Mouse (Mus musculus) neural tube, embryonic 11.5 days (tissue): ENCODE data around the gene Ankrd6. TPM values are rescaled to one million over a fixed set of nuclear protein-coding genes. Genes with fewer than 3 reads are reported as not detected.

ENCODE experiments used
- ATAC-seq: fragments of 200-750 bp; cut with Nextera tagmentation; 2 replicates; pipeline ENCODE4 v1.8.0; 2017; ENCODE audit warnings: moderate number of reproducible peaks, mild to moderate bottlenecking, moderate TSS enrichment, moderate library complexity; ENCODE audit not compliant: insufficient read depth, low FRiP score, low TSS enrichment
- DNase-seq: peaks from one replicate; pipeline ENCODE4 v3.0.0-alpha.2; 2015; ENCODE audit warnings: low spot score
- H3K27ac ChIP-seq: fragments of 300-500 bp; sonication (generic); 2 replicates; pipeline ENCODE4 v1.5.1; 2014; ENCODE audit warnings: low read depth, mild to moderate bottlenecking, low read length
- H3K27me3 ChIP-seq: fragments of 300-500 bp; sonication (generic); 2 replicates; pipeline ENCODE4 v1.6.1; 2014; ENCODE audit warnings: mild to moderate bottlenecking, low read length, mixed read lengths; ENCODE audit not compliant: control insufficient read depth, insufficient read depth
- H3K36me3 ChIP-seq: fragments of 300-500 bp; sonication (generic); 2 replicates; pipeline ENCODE4 v1.6.1; 2014; ENCODE audit warnings: mild to moderate bottlenecking, low read length, moderate library complexity, mixed read lengths; ENCODE audit not compliant: control insufficient read depth, insufficient read depth
- H3K4me1 ChIP-seq: fragments of 300-500 bp; sonication (generic); 2 replicates; pipeline ENCODE4 v1.6.1; 2014; ENCODE audit warnings: low read length, mixed read lengths; ENCODE audit not compliant: control insufficient read depth, insufficient read depth
- H3K4me2 ChIP-seq: fragments of 300-500 bp; sonication (generic); 2 replicates; pipeline ENCODE4 v1.6.1; 2014; ENCODE audit warnings: low read depth, mild to moderate bottlenecking, moderate library complexity
- H3K4me3 ChIP-seq: fragments of 300-500 bp; sonication (generic); 2 replicates; pipeline ENCODE4 v1.5.1; 2014; ENCODE audit warnings: low read depth, low read length
- H3K9ac ChIP-seq: fragments of 300-500 bp; sonication (generic); 2 replicates; pipeline ENCODE4 v1.6.1; 2014; ENCODE audit warnings: mild to moderate bottlenecking, low read length
- H3K9me3 ChIP-seq: fragments of 300-500 bp; sonication (generic); 2 replicates; pipeline ENCODE4 v1.6.1; 2016; ENCODE audit warnings: low read length; ENCODE audit not compliant: control insufficient read depth
- WGBS: fragments of 180-500 bp; shearing (Covaris S2); extraction: QIAGEN DNeasy Blood & Tissue Kit; methylation state at CpG from one replicate; pipeline ENCODE4 v1.1.7; 2014; 5-methylcytosine and 5-hydroxymethylcytosine counted together
- polyA plus RNA-seq: library from polyadenylated mRNA; unstranded; fragments of >200 nt; fragmentation: Nextera tagmentation; extraction: Ambion mirVana; gene quantifications from 2 replicates; pipeline ENCODE4 v1.2.1, GENCODE M21; 2014

The Ankrd6 gene
- polyA plus RNA-seq, 1 experiment from 2014 or later = 31.3 TPM

DNA sequence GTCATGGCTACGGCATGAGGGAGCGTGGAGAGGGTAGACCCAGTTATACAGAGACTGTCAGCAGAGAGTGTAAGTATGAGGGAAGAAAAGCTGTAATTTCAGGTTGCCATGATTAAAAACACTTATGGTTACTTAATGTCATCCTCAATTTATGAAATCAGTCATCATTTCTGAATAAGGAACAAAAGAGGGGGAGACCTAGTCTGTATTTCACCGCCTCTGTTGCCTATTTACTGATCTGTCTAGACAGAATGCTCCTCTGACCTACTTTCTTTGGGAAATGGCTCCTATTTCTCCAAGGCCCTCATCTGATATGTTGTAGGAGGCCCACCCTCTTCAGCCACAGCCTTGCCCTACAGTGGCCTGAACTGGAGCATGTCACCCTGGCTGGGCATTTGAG lies 130.0 kb downstream of the Ankrd6 start:
- H3K27me3 ChIP-seq = no peaks in the 10 kb centered on the region
- 99% methylated on average over 3 of the region's 3 CpGs for WGBS
- DNase-seq = no peak
- H3K4me2 ChIP-seq = no peak overlapping the region
- no peak overlapping the region for H3K27ac ChIP-seq
- no peak overlapping the region for H3K4me3 ChIP-seq
- ATAC-seq = no peak
- no peak overlapping the region for H3K9ac ChIP-seq
- no peaks in the 10 kb centered on the region for H3K36me3 ChIP-seq
- H3K9me3 ChIP-seq = no peaks in the 10 kb centered on the region
- no peaks in the 10 kb centered on the region for H3K4me1 ChIP-seq

DNA sequence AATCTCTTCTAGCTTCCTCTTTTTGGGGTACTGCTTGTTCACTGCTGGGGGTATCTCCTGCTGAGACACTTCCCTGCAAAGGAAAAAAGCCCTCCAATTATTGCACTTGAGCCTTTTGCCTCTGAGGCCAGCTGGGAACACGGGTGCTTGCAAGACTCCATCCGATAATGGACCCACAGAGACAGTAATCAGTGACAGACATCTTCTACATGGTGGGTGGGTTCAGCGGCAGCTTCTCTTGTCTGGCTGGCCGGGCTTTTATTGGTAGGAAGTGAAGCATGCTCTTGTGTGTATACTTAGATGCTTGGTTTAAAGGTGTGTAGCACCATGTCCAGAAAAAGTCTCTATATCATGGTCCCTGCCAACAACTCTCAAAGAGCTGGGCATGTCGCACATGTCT lies 133.2 kb downstream of the Ankrd6 start:
- H3K27me3 ChIP-seq = no peaks in the 10 kb centered on the region
- ATAC-seq = no peak
- 73% methylated on average over 5 of the region's 5 CpGs for WGBS
- H3K4me3 ChIP-seq = no peak overlapping the region
- no peak overlapping the region for H3K27ac ChIP-seq
- no peak overlapping the region for H3K9ac ChIP-seq
- DNase-seq = no peak
- H3K4me1 ChIP-seq = no peaks in the 10 kb centered on the region
- no peak overlapping the region for H3K4me2 ChIP-seq
- H3K9me3 ChIP-seq = no peaks in the 10 kb centered on the region
- H3K36me3 ChIP-seq = no peaks in the 10 kb centered on the region

DNA sequence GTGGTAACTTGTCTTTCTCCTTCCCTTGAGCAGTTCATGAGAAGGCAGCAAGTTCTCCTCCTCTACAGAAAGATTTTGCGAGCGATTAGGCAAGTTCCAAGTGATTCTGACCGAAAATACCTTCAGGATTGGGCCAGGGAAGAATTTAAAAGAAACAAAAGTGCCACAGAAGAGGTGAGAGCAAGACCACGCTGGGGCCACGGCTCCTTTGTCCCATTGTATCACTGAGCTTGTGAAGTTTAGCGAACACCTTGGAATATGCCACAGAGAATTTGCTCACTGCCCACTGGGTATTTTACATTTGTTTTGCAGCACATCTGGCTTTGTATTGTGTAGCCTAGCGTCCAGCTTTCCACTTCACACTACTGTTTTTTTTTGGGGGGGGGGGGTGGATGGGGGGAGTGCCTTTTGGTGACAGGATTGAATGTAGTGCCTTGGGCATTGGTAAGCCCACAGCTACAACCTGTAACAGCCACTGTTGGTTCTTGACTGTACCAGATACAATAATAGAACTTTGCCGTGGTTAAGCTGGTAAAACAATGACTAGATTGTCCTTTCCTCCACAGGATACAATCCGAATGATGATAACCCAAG lies 150.0 kb downstream of the Ankrd6 start:
- DNase-seq (no peak), ATAC-seq (peak; percentile 66; the same call in 1 of the 2 replicates)
- Histone ChIP-seq H3K9ac (peak overlapping the region; percentile 95), H3K36me3 (no peaks in the 10 kb centered on the region), H3K4me1 (no peaks in the 10 kb centered on the region), H3K27me3 (no peaks in the 10 kb centered on the region), H3K4me3 (peak overlapping the region; percentile 76), H3K27ac (peak overlapping the region; percentile 98), H3K9me3 (no peaks in the 10 kb centered on the region), H3K4me2 (peak overlapping the region; percentile 73)
- 15% methylated on average over 9 of the region's 9 CpGs for WGBS

DNA sequence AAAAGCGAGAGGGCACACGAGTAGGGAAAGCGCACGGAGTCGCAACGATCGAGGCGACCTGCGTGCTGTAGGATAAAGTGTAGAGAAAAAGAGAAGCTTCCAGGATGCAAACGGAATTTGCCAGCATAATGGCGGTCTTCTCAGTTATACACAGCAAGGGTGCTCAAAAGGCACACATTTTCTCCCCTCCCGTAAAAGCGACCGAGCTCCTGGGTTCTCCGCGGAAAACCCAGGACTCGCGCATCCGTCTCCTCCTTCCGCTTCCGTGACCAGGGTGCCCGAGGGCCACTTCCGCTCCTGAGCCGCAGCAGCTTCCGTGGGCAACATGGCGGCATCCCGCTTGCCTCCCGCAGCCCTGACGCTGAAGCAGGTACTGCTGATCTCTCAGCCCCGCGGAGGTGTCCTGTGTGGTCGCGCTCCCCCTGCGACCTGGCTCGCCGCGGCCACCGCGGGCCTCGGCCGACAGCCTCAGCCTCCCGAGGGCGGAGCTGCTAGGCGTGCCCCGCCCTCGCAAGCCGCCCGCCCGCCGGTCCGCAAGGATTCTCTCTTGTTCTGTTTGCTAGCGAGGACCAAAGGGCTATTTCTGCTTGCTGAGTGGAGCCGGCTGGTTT lies 150.6 kb downstream of the Ankrd6 start, which contains the start of gene Lyrm2:
TSS of gene Lyrm2 (plus strand) at position 288 of the 611 bp plus-strand sequence.
- Histone ChIP-seq H3K9me3 (no peaks in the 10 kb centered on the region), H3K4me2 (peak within 1 kb of the TSS; percentile 73), H3K4me3 (peak within 1 kb of the TSS; percentile 76), H3K27me3 (no peaks in the 10 kb centered on the region), H3K36me3 (no peaks in the 10 kb centered on the region), H3K27ac (peak within 1 kb of the TSS; percentile 98), H3K4me1 (no peaks in the 10 kb centered on the region), H3K9ac (peak within 1 kb of the TSS; percentile 95)
- ATAC-seq (peak; percentile 89), DNase-seq (peak; percentile 88)
- WGBS = under 1% methylated on average over 53 of the region's 53 CpGs

DNA sequence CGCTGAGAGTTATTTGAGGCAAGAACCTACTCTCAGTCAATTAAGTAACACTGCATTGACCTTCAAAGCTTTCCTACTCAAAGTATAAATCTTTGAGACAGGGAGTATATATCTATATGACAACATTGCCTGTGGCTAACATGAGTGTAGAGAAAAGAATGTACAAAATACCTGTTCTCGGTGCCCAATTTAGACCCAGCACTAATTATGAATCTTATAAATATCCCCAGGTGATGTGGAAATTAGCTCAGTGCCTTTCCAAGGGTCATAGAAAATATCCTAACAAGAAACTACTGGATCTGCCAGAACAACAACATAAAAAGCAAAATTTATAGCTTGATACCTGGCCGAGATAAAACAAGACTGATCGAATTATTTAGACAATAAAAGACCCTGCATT lies 151.7 kb downstream of the Ankrd6 start:
- Histone ChIP-seq H3K9me3 (no peaks in the 10 kb centered on the region), H3K36me3 (no peaks in the 10 kb centered on the region), H3K4me1 (no peaks in the 10 kb centered on the region), H3K27me3 (no peaks in the 10 kb centered on the region), H3K4me2 (no peak overlapping the region), H3K4me3 (no peak overlapping the region), H3K9ac (no peak overlapping the region), H3K27ac (no peak overlapping the region)
- no peak for ATAC-seq
- WGBS = 97% methylated on average over 4 of the region's 4 CpGs
- DNase-seq = no peak

DNA sequence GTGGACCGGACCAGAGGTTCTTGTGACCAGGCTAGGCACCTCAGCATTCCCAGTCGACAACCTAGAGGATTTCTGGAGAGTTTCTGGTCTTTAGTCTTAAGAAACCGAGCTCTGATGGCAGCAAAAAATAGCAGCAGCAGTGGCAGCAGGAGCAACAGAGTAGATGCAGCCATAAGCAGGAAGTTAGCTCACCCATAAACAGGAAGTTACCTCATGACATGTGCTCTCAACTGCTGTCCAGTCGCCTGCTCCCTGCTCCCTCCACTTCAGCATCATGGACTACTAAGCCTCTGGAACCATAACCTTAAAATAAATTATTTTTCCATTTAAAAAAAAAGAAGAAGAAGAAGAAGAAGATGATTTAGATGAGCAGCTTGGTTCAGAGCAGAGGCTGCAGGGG lies 161.6 kb downstream of the Ankrd6 start:
- ATAC-seq (no peak), DNase-seq (no peak)
- Histone ChIP-seq H3K4me3 (no peak overlapping the region), H3K36me3 (no peaks in the 10 kb centered on the region), H3K4me2 (no peak overlapping the region), H3K9me3 (no peaks in the 10 kb centered on the region), H3K9ac (no peak overlapping the region), H3K27ac (no peak overlapping the region), H3K4me1 (no peaks in the 10 kb centered on the region), H3K27me3 (no peaks in the 10 kb centered on the region)
- 87% methylated on average over 4 of the region's 4 CpGs for WGBS

DNA sequence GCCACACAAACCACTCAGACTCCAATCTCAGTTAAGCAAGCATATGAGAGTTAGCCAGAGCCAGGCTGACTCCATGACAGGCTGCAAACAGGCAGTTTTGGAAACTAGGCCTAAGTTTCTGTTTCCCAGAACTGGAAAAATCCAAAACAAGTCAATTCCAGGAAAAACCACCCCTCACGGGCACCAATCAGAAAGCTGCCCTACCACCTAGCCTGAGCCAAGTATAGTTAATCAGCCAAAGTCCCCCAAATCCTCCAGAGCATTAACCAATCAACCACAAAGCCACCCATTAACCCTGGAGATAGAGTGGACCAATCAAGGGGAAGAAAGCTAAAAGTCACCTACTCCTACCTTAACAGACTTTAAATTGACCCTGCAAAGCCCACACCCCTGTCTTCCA lies 163.5 kb downstream of the Ankrd6 start:
- 92% methylated on average over 1 of the region's 1 CpGs for WGBS
- Histone ChIP-seq H3K4me3 (no peak overlapping the region), H3K36me3 (no peaks in the 10 kb centered on the region), H3K9me3 (no peaks in the 10 kb centered on the region), H3K27me3 (no peaks in the 10 kb centered on the region), H3K4me2 (no peak overlapping the region), H3K4me1 (no peaks in the 10 kb centered on the region), H3K27ac (no peak overlapping the region), H3K9ac (no peak overlapping the region)
- no peak for DNase-seq
- no peak for ATAC-seq

DNA sequence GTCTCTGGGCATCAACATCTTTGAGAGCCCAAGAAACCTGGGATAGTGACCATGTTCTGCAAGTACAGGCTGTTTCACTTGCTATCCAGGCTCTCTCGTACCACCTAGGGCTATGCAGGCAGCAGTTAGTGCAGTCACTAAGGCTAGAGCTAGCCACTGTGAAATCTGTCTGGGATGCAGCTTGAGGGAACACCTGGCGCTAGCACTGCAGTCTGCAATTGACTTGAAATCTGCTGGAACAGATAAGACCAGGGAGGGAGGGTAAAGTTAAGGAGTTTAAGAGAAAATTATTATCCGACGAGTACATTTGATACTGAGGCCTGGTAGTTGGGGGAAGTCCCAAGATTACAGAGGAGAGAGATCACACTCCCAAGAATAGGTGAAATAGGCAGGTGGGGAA lies 170.6 kb downstream of the Ankrd6 start:
- Histone ChIP-seq H3K9me3 (no peaks in the 10 kb centered on the region), H3K36me3 (no peaks in the 10 kb centered on the region), H3K4me2 (no peak overlapping the region), H3K27ac (no peak overlapping the region), H3K4me1 (no peaks in the 10 kb centered on the region), H3K4me3 (no peak overlapping the region), H3K27me3 (no peaks in the 10 kb centered on the region), H3K9ac (no peak overlapping the region)
- ATAC-seq (no peak), DNase-seq (no peak)
- 91% methylated on average over 4 of the region's 4 CpGs for WGBS

DNA sequence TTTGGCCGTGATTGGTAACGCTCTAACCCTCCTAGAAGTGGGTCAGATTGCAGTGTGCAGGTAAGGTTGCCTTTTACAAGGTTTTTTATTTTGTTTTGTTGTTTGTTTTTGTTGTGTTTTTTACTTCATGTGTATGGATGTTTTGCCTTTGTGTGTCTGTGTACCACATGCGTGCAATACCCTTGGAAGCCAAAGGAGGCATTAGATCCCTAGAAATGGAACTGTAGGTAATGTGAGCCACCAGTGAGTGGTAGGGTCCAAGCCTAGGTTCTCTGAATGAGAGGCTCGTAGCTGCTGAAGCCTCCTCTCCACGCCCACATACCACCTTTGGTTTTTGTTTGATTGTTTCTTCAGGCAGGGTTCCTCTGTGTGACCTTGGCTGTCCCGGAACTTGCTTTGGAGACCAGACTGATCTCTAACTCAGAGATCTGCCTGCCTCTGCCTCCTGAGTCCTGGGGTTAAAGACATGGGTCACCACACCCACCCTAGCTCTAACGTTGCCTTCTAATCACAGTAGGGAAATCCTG lies 180.3 kb downstream of the Ankrd6 start:
- ATAC-seq = no peak
- Histone ChIP-seq H3K4me2 (no peak overlapping the region), H3K36me3 (peaks cover 23% of the 10 kb centered on the region), H3K27me3 (no peaks in the 10 kb centered on the region), H3K4me3 (no peak overlapping the region), H3K4me1 (no peaks in the 10 kb centered on the region), H3K27ac (no peak overlapping the region), H3K9ac (no peak overlapping the region), H3K9me3 (no peaks in the 10 kb centered on the region)
- DNase-seq = no peak
- WGBS = 94% methylated on average over 7 of the region's 7 CpGs
